Mouse (Mus musculus): ENCODE measurements around the gene Shroom2.

DNA sequence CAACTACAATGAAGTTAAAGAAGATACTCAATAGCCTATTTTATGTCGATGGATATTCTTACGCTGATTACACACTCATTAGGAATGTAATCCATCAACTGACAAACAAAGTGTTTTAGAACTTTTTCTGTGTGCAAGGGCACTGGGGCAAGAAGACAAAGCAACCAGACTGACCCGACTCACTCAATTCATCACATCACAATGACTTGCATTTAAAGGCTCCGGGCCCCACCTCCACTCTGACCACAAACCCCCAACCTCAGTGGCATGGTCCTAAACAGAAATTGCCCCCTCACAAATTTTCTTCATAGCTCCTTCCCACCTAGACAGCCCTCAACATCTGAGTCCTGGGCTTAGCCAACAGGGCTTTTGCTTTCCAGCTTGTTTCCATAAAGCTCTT lies 124.4 kb downstream of the Shroom2 start:
- no peak for TF ChIP-seq CTCF (IDR thresholded peaks at IDR 0.05; ENCODE audit: borderline replicate concordance, insufficient read depth, low read length)
- no peak for TF ChIP-seq POLR2A (IDR thresholded peaks at IDR 0.05; ENCODE audit: low read depth, low read length)
